Mouse (Mus musculus): Measurements from ENCODE around the gene Dis3l2. TPM values are rescaled to one million over a fixed set of nuclear protein-coding genes. Genes with fewer than 3 reads are reported as not detected.
A peak's percentile ranks its signal among the peaks of the same experiment; 100 is the strongest.

Dis3l2 gene
- 6.7 and 9.8 TPM in 2 replicates for total RNA-seq (2015)
- 13.8 TPM in 2 replicates for total RNA-seq (2017)

GRCm38 (mm10) chr1:86703300-86703964 is at the start of gene Dis3l2:
TSS of gene Dis3l2 (plus strand) at chr1:86703808.
- peak; percentile 96 for ATAC-seq (ENCODE audit: poor library complexity, severe bottlenecking)

- ATAC-seq (ENCODE audit: poor library complexity, severe bottlenecking): no peak
These were observed 46.5 kb upstream of the Dis3l2 start for GRCm38 (mm10) chr1:86657071-86657470.

GRCm38 (mm10) chr1:86665091-86665490 is 38.5 kb upstream of the Dis3l2 start:
- no peak for ATAC-seq (ENCODE audit: poor library complexity, severe bottlenecking)

GRCm38 (mm10) chr1:86669552-86670273 is 33.9 kb upstream of the Dis3l2 start:
- ATAC-seq (ENCODE audit: poor library complexity, severe bottlenecking): no peak

GRCm38 (mm10) chr1:86670279-86671038 is 33.1 kb upstream of the Dis3l2 start, which contains the start of gene Nppc:
TSS of gene Nppc (minus strand) at chr1:86670571.
- ATAC-seq (ENCODE audit: poor library complexity, severe bottlenecking): no peak

GRCm38 (mm10) chr1:86674385-86674784 is 29.2 kb upstream of the Dis3l2 start:
- no peak for ATAC-seq (ENCODE audit: poor library complexity, severe bottlenecking)

- ATAC-seq (ENCODE audit: poor library complexity, severe bottlenecking): no peak
These were observed 28.5 kb upstream of the Dis3l2 start for GRCm38 (mm10) chr1:86675126-86675525.

- ATAC-seq (ENCODE audit: poor library complexity, severe bottlenecking): no peak
These were observed 26.0 kb upstream of the Dis3l2 start for GRCm38 (mm10) chr1:86677624-86678023.

GRCm38 (mm10) chr1:86678667-86679066 is 24.9 kb upstream of the Dis3l2 start:
- ATAC-seq (ENCODE audit: poor library complexity, severe bottlenecking): no peak

GRCm38 (mm10) chr1:86687236-86687635 is 16.4 kb upstream of the Dis3l2 start:
- no peak for ATAC-seq (ENCODE audit: poor library complexity, severe bottlenecking)

GRCm38 (mm10) chr1:86691027-86691426 is 12.6 kb upstream of the Dis3l2 start:
- ATAC-seq (ENCODE audit: poor library complexity, severe bottlenecking): no peak

- no peak for ATAC-seq (ENCODE audit: poor library complexity, severe bottlenecking)
These were observed 6.7 kb upstream of the Dis3l2 start for GRCm38 (mm10) chr1:86696948-86697347.

GRCm38 (mm10) chr1:86698721-86699120 is 4.9 kb upstream of the Dis3l2 start:
- ATAC-seq (ENCODE audit: poor library complexity, severe bottlenecking): no peak

- no peak for ATAC-seq (ENCODE audit: poor library complexity, severe bottlenecking)
These were observed 4.1 kb upstream of the Dis3l2 start for GRCm38 (mm10) chr1:86699346-86700136.

GRCm38 (mm10) chr1:86700367-86700766 is 3.2 kb upstream of the Dis3l2 start:
- no peak for ATAC-seq (ENCODE audit: poor library complexity, severe bottlenecking)

- peak; percentile 17 for ATAC-seq (ENCODE audit: poor library complexity, severe bottlenecking)
These were observed 338 bp downstream of the Dis3l2 start for GRCm38 (mm10) chr1:86703965-86704326.

- ATAC-seq (ENCODE audit: poor library complexity, severe bottlenecking): no peak
These were observed 1.9 kb downstream of the Dis3l2 start for GRCm38 (mm10) chr1:86705461-86705860.

GRCm38 (mm10) chr1:86709546-86709945 is 5.9 kb downstream of the Dis3l2 start:
- no peak for ATAC-seq (ENCODE audit: poor library complexity, severe bottlenecking)

- ATAC-seq (ENCODE audit: poor library complexity, severe bottlenecking): no peak
These were observed 8.4 kb downstream of the Dis3l2 start for GRCm38 (mm10) chr1:86712045-86712444.

GRCm38 (mm10) chr1:86713054-86713453 is 9.4 kb downstream of the Dis3l2 start:
- no peak for ATAC-seq (ENCODE audit: poor library complexity, severe bottlenecking)

GRCm38 (mm10) chr1:86718190-86718589 is 14.6 kb downstream of the Dis3l2 start:
- ATAC-seq (ENCODE audit: poor library complexity, severe bottlenecking): no peak
